Comparison of ENCODE assay signal across 34 mouse cellular contexts in the genomic region with DNA sequence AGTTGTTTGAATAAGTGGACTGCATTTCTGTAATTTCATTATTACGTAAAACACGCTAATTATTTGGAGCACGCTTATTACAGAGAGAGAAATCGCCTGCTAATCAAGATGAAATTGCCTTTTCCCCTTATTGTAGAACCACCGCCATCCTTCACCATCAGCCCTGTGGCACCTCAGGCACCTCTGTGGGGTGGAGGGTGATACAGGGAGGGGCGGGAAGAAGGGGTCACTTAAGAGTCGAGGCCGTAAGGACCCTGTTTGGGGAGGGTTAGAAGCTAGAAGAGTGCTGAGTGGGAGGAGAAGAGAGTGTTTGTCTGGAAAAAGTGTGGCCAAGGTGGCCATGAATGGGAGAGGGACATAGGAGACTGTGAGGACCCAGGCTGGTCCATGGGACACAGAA. TPM values are rescaled to one million over a fixed set of nuclear protein-coding genes. Genes with fewer than 3 reads are reported as not detected.
"Had no signal": no experiment of that assay in that cellular context is flagged by ENCODE, and none has a peak within 500 bp of the region (broad histone marks: within the 10 kb centered on the region; RNA-seq: fewer than 3 reads in every experiment).

No protein-coding gene starts in this region.

- H3K36me3 ChIP-seq: heart, embryonic 15.5 days; intestine, embryonic 15.5 days; liver, embryonic 13.5 days had no signal

- H3K4me1 ChIP-seq: heart, embryonic 13.5 days; heart, embryonic 15.5 days; intestine, embryonic 15.5 days; liver, embryonic 13.5 days had no signal

- H3K4me2 ChIP-seq: heart, embryonic 11.5 days; heart, embryonic 13.5 days; heart, embryonic 15.5 days; hindbrain, embryonic 14.5 days; intestine, embryonic 15.5 days; limb, embryonic 12.5 days; liver, embryonic 11.5 days; liver, embryonic 13.5 days had no signal

- H3K4me3 ChIP-seq: heart, adult 2 months; heart, embryonic 13.5 days; heart, embryonic 15.5 days; intestine, embryonic 15.5 days; layer of hippocampus, adult 2 months; limb, embryonic 10.5 days; limb, embryonic 12.5 days; liver, embryonic 13.5 days had no signal

- ATAC-seq: inflammation-experienced regulatory T-cells, adult 6 months; intestine, embryonic 15.5 days; intestine, postnatal 0 days had no signal

- DNase-seq: heart, adult 11 months; heart, adult 2 months; heart, postnatal 4 days; kidney, postnatal 10 days; kidney, postnatal 4 days; liver; liver, embryonic 13.5 days had no signal

- H3K9me3 ChIP-seq: heart, embryonic 13.5 days; heart, embryonic 15.5 days; intestine, embryonic 15.5 days; limb, embryonic 10.5 days; limb, embryonic 12.5 days; liver, embryonic 13.5 days had no signal

- H3K27me3 ChIP-seq: heart, embryonic 13.5 days; heart, embryonic 15.5 days; intestine, embryonic 15.5 days; limb, embryonic 12.5 days; liver, embryonic 13.5 days had no signal

- H3K9ac ChIP-seq: forebrain, postnatal 0 days; heart, embryonic 13.5 days; heart, embryonic 15.5 days; hindbrain, embryonic 14.5 days; intestine, embryonic 15.5 days; limb, embryonic 12.5 days; liver, embryonic 13.5 days had no signal

- H3K27ac ChIP-seq: heart, adult 2 months; heart, embryonic 13.5 days; heart, embryonic 15.5 days; intestine, embryonic 15.5 days; limb, embryonic 10.5 days; limb, embryonic 12.5 days; liver, embryonic 13.5 days had no signal

RNA-seq across cellular contexts. Expression of gene Gm12845, which starts 58.2 kb away (rescaled TPM):
- total RNA-seq: forebrain, postnatal 0 days; gastrocnemius, adult 18-20 months; gastrocnemius, postnatal 14 days; gastrocnemius, postnatal 36 days; heart, adult 2 months; heart, postnatal 25 days; heart, postnatal 4 days; layer of hippocampus, adult 2 months; layer of hippocampus, postnatal 14 days; layer of hippocampus, postnatal 36 days; left cerebral cortex, adult 18-20 months; left cerebral cortex, postnatal 14 days; left cerebral cortex, postnatal 36 days had no signal
- polyA plus RNA-seq: forebrain, postnatal 0 days; gonadal fat pad, adult 2 months; heart, adult 2 months; heart, embryonic 11.5 days; heart, embryonic 13.5 days; heart, embryonic 15.5 days; heart, postnatal 0 days; hindbrain, embryonic 14.5 days; hindbrain, embryonic 16.5 days; inflammation-experienced regulatory T-cells, adult 6 months; intestine, embryonic 15.5 days; intestine, postnatal 0 days; kidney, embryonic 14.5 days; kidney, embryonic 16.5 days; limb, embryonic 10.5 days; limb, embryonic 12.5 days; limb, embryonic 14.5 days; liver, embryonic 11.5 days; liver, embryonic 13.5 days had no signal
